In genomic region chr11:78094504-78095143, GRCm38 (mm10) we compare ENCODE assay signal across 8 mouse cellular contexts. TPM values are rescaled to one million over a fixed set of nuclear protein-coding genes. Genes with fewer than 3 reads are reported as not detected.
DNase-seq lines count a peak whose midpoint lies in the region; ATAC-seq and TF ChIP-seq lines count a peak whose summit lies in the region.

Gene Fam222b, plus strand, starts transcription at chr11:78094660.

- no peak for TF ChIP-seq CTCF in gastrocnemius, adult 2 months (IDR thresholded peaks at IDR 0.05)
- no peak for TF ChIP-seq CTCF in hindbrain, postnatal 0 days (IDR thresholded peaks at IDR 0.05; ENCODE audit: low read depth)
- no peak; the same call in 1 of the 2 replicates for TF ChIP-seq CTCF in left cerebral cortex, adult 2 months (IDR thresholded peaks at IDR 0.05)

- H3K9ac ChIP-seq in hindbrain, postnatal 0 days (replicated peaks; ENCODE audit: low read length): peak within 1 kb of the TSS; percentile 89

- no peaks in the 10 kb centered on the region for H3K9me3 ChIP-seq in hindbrain, postnatal 0 days (ENCODE audit: low read length)

- DNase-seq in WW6 (ENCODE audit: low read depth, low spot score): peak; percentile 83
- DNase-seq in cerebellum, postnatal 4 days (ENCODE audit: low spot score in 2 of 2): peak; percentile 80 to 93
- DNase-seq in gastrocnemius, adult 2 months: peak; percentile 98
- peak; percentile 96 for DNase-seq in hindbrain, postnatal 0 days (ENCODE audit: low spot score)
- peak; percentile 90 to 94 for DNase-seq in left cerebral cortex, adult 2 months (ENCODE audit: extremely low spot score in 1 of 2, low spot score in 2 of 2)
- DNase-seq in right cerebral cortex, adult 2 months (ENCODE audit: low spot score in 2 of 2): peak; percentile 89 to 90
- peak; percentile 93 for DNase-seq in urinary bladder, postnatal 14 days (ENCODE audit: low spot score)

- H3K4me1 ChIP-seq in hindbrain, postnatal 0 days (ENCODE audit: insufficient read depth, low read length): peaks cover 17% of the 10 kb centered on the region

- WGBS in hindbrain, postnatal 0 days: 2% methylated on average over 38 of the region's 38 CpGs

- intact Hi-C loops in gastrocnemius, adult 2 months (cut with DNase I): loop anchor here (5.0 kb wide), 1 partner anchor 63 kb away; no protein-coding TSS in a partner anchor
- intact Hi-C loops in left cerebral cortex, adult 2 months (cut with DNase I): loop anchor here (1.0 to 5.0 kb wide), 3 partner anchors 14 to 68 kb away; partner anchors contain the start of gene Eral1

- ATAC-seq in hindbrain, postnatal 0 days: peak; percentile 96
- peak; percentile 96 for ATAC-seq in megakaryocyte, adult 5-6 weeks (ENCODE audit: poor library complexity, severe bottlenecking)

- no peaks in the 10 kb centered on the region for H3K36me3 ChIP-seq in hindbrain, postnatal 0 days (ENCODE audit: insufficient read depth, low read length)

- H3K4me2 ChIP-seq in hindbrain, postnatal 0 days (ENCODE audit: low read depth, low read length): peak within 1 kb of the TSS; percentile 86

- H3K27me3 ChIP-seq in hindbrain, postnatal 0 days (ENCODE audit: insufficient read depth, low read length): no peaks in the 10 kb centered on the region

- H3K27ac ChIP-seq in gastrocnemius, adult 2 months: peak within 1 kb of the TSS; percentile 93
- H3K27ac ChIP-seq in hindbrain, postnatal 0 days: peak within 1 kb of the TSS; percentile 84
- peak within 1 kb of the TSS; percentile 89 for H3K27ac ChIP-seq in left cerebral cortex, adult 2 months

- peak within 1 kb of the TSS; percentile 90 for H3K4me3 ChIP-seq in gastrocnemius, adult 2 months
- H3K4me3 ChIP-seq in hindbrain, postnatal 0 days (ENCODE audit: low read length): peak within 1 kb of the TSS; percentile 87
- peak within 1 kb of the TSS; percentile 82 for H3K4me3 ChIP-seq in left cerebral cortex, adult 2 months

RNA-seq across cellular contexts. Expression of gene Fam222b, which starts in this region (rescaled TPM):
- total RNA-seq in gastrocnemius, adult 2 months (2021): 1 to 10 TPM; 7.1 to 7.9 TPM
- 27.6 and 32.6 TPM in 2 replicates for total RNA-seq in hindbrain, postnatal 0 days (2014; rRNA removed)
- 22.6 and 22.9 TPM in 2 replicates for polyA plus RNA-seq in hindbrain, postnatal 0 days (2015; fragmentation: Nextera tagmentation; extraction: Ambion mirVana)
- total RNA-seq in left cerebral cortex, adult 2 months (2021): 10 to 100 TPM; 27.5 to 32.1 TPM
- total RNA-seq in megakaryocyte, adult 5-6 weeks (2015): 24.0 and 28.2 TPM in 2 replicates
- 8.5 and 9.1 TPM in 2 replicates for total RNA-seq in megakaryocyte, adult 5-6 weeks (2017)

Comparison
In these comparisons a context has a peak if more than half of its experiments do, and no peak if none do; other contexts are left out.
1. Peak in every context shown above with its lines: DNase-seq, ATAC-seq, H3K4me3 ChIP-seq and H3K27ac ChIP-seq.